Mouse (Mus musculus): ENCODE results near the gene Cfap61. TPM values are rescaled to one million over a fixed set of nuclear protein-coding genes. Genes with fewer than 3 reads are reported as not detected.

Gene Cfap61
- polyA plus RNA-seq, 1 experiment from 2014 or later, result 2.3 TPM

DNA sequence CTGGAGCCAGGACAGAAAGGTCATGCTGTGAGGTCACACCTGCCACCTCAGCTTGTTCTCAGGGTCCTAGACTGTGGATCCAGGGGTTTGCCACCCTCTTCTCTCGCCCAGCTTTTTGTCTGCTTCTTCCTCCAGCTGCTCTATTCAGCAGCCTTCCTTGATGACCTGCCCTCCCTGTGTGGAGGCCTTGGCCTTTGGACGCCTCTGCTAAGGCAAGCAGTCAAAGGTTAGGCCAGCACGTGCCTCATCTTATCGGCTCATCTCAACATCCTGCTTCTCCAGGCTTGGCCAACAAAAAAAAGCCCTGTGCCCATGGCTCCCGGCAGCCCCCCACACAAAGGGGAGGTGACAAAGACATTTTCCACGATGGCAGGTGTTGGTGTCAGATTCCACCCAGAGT is 313.0 kb downstream of the Cfap61 start:
- Histone ChIP-seq H3K4me2 (ENCODE audit: low read depth, low read length) (no peak overlapping the region), H3K4me1 (replicated peaks; ENCODE audit: control insufficient read depth, insufficient read depth, low read length) (no peaks in the 10 kb centered on the region), H3K9me3 (ENCODE audit: control insufficient read depth, low read length) (no peaks in the 10 kb centered on the region), H3K4me3 (ENCODE audit: low read length) (no peak overlapping the region), H3K27me3 (ENCODE audit: control insufficient read depth, insufficient read depth, low read depth, low read length) (no peaks in the 10 kb centered on the region), H3K27ac (ENCODE audit: low read length) (no peak overlapping the region), H3K9ac (ENCODE audit: low read length) (no peak overlapping the region), H3K36me3 (ENCODE audit: control insufficient read depth, insufficient read depth, low read length) (no peaks in the 10 kb centered on the region)
- no peak for ATAC-seq (ENCODE audit: low read depth)
- 20% methylated on average over 6 of the region's 6 CpGs for WGBS

DNA sequence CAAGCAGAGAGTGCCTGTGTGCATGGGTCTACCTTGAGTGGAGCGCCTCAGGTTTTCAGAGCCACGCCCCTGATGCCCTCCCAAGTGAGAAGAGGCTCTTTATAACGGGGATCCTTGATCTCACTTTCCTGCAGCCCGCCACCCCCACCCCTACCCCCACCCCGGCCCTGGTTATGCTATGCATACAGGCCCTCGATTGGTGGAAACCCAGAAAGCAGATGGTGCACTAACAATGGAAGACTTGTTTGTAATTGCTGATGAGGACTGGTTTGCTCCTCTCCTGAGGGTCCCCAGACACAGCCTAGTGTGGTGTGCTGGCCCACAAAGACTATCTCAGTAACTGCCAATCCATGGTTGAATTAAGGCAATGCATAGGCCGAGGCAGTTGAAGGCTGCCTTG is 314.4 kb downstream of the Cfap61 start:
- Histone ChIP-seq H3K4me2 (ENCODE audit: low read depth, low read length) (no peak overlapping the region), H3K27me3 (ENCODE audit: control insufficient read depth, insufficient read depth, low read depth, low read length) (no peaks in the 10 kb centered on the region), H3K36me3 (ENCODE audit: control insufficient read depth, insufficient read depth, low read length) (no peaks in the 10 kb centered on the region), H3K4me3 (ENCODE audit: low read length) (no peak overlapping the region), H3K4me1 (replicated peaks; ENCODE audit: control insufficient read depth, insufficient read depth, low read length) (no peaks in the 10 kb centered on the region), H3K27ac (ENCODE audit: low read length) (no peak overlapping the region), H3K9me3 (ENCODE audit: control insufficient read depth, low read length) (no peaks in the 10 kb centered on the region), H3K9ac (ENCODE audit: low read length) (no peak overlapping the region)
- ATAC-seq (ENCODE audit: low read depth), result no peak
- 79% methylated on average over 7 of the region's 7 CpGs for WGBS

DNA sequence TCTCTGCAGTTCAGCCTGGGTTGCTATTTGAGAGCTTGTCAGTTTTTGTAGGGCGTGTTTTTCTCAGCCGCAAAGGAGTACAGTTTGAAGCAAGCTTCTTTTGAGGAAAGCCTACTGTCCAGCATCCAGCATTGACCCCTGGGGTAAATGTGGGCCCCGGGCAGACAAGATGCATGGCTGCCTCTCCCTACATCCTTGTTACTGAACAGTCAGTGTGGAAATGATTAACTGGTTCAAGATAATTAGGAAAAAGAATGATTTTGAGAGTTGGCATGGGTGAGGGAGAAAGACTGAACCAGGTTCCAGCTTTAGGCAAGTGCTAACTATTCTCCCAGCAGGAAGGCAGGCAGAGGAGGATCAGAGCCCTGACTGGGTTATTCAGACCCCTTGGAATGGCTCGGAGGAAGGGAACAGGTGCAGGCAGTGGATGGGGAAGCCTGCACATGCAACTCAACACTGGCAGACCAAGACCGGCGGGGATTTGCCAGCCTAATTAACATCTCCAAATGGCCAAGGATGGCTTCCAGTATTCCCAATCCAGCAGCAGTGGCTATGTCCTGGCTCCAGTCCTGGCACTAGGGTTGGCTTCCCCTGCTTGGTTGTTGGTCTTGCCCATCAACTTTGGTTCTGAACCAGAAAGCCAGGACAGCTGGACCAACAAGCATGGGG is 315.8 kb downstream of the Cfap61 start:
- no peak for ATAC-seq (ENCODE audit: low read depth)
- H3K27me3 ChIP-seq (ENCODE audit: control insufficient read depth, insufficient read depth, low read depth, low read length), result no peaks in the 10 kb centered on the region
- no peak overlapping the region for H3K4me2 ChIP-seq (ENCODE audit: low read depth, low read length)
- 83% methylated on average over 6 of the region's 6 CpGs for WGBS
- no peaks in the 10 kb centered on the region for H3K4me1 ChIP-seq (replicated peaks; ENCODE audit: control insufficient read depth, insufficient read depth, low read length)
- H3K36me3 ChIP-seq (ENCODE audit: control insufficient read depth, insufficient read depth, low read length), result no peaks in the 10 kb centered on the region
- no peak overlapping the region for H3K9ac ChIP-seq (ENCODE audit: low read length)
- H3K27ac ChIP-seq (ENCODE audit: low read length), result no peak overlapping the region
- H3K9me3 ChIP-seq (ENCODE audit: control insufficient read depth, low read length), result no peaks in the 10 kb centered on the region
- H3K4me3 ChIP-seq (ENCODE audit: low read length), result no peak overlapping the region

DNA sequence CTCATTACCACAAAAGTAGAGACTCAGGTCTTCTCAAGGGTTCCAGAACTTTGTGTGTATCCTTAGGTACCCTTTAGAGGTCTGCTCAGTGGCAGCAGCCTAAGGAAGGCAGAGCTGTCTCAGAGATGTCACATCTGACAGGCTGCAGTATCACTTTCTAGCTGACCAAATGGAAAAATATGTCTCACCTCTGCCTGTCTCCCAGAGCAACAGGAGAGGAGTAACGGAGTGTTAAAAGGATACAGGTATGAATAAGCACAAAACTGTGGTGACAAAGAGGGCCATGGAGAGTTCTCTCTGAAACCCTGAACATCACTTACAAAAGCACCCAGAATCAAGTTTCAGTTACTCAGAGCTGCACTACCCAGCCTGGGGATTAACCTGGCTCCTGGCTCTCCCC is 319.8 kb downstream of the Cfap61 start:
- Histone ChIP-seq H3K4me3 (ENCODE audit: low read length) (no peak overlapping the region), H3K9ac (ENCODE audit: low read length) (no peak overlapping the region), H3K4me1 (replicated peaks; ENCODE audit: control insufficient read depth, insufficient read depth, low read length) (no peaks in the 10 kb centered on the region), H3K9me3 (ENCODE audit: control insufficient read depth, low read length) (no peaks in the 10 kb centered on the region), H3K27me3 (ENCODE audit: control insufficient read depth, insufficient read depth, low read depth, low read length) (no peaks in the 10 kb centered on the region), H3K36me3 (ENCODE audit: control insufficient read depth, insufficient read depth, low read length) (no peaks in the 10 kb centered on the region), H3K4me2 (ENCODE audit: low read depth, low read length) (no peak overlapping the region), H3K27ac (ENCODE audit: low read length) (no peak overlapping the region)
- ATAC-seq (ENCODE audit: low read depth), result no peak
- WGBS, result 89% methylated on average over 1 of the region's 1 CpGs

DNA sequence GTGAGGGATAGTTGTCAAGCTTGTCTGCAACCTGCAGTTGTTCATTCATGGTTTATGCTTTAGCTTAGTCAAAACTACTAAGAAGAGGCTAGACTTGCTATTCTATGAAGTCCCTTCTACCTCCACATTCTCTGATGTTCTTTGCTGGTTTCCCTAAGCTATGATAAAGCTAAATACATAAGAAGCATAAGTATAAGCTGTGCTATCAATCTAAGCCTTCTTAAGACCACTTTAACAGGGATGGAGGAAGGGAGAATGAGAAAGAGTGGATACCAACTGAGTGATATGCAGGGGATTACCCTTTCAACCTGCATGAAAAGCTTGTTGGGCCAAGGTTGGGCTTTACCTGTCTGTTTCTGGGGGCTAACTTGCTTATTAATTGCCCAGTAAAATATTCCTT is 321.1 kb downstream of the Cfap61 start:
- no peak overlapping the region for H3K4me3 ChIP-seq (ENCODE audit: low read length)
- no peaks in the 10 kb centered on the region for H3K36me3 ChIP-seq (ENCODE audit: control insufficient read depth, insufficient read depth, low read length)
- no peak for ATAC-seq (ENCODE audit: low read depth)
- H3K27ac ChIP-seq (ENCODE audit: low read length), result no peak overlapping the region
- no peak overlapping the region for H3K9ac ChIP-seq (ENCODE audit: low read length)
- no peak overlapping the region for H3K4me2 ChIP-seq (ENCODE audit: low read depth, low read length)
- H3K4me1 ChIP-seq (replicated peaks; ENCODE audit: control insufficient read depth, insufficient read depth, low read length), result no peaks in the 10 kb centered on the region
- no peaks in the 10 kb centered on the region for H3K9me3 ChIP-seq (ENCODE audit: control insufficient read depth, low read length)
- no peaks in the 10 kb centered on the region for H3K27me3 ChIP-seq (ENCODE audit: control insufficient read depth, insufficient read depth, low read depth, low read length)

DNA sequence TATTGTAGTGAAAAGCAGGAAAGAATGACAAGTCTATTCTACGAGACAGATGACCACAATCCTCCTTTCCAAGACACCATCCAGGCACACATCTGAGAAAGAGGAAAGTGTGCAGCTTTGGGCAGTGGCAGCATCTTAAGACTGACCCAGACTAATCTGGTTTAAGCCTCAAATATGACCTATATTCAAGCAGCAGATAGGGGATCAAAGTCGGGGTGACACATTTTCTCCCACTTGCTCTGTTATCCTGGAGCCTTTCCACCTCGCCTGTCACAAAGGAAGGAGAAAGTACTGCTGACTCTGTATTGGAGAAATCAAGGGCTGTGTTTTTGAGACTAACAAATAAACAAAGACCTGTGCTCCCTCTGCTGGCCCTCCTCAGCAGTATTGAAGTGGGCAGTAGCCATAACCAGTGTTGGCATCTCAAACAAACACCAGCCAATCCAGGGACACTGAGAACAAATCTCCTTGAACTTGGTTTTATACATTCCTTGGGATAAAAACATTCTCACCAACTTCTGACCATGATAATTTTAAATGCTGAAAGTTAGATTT is 321.8 kb downstream of the Cfap61 start:
- Histone ChIP-seq H3K9me3 (ENCODE audit: control insufficient read depth, low read length) (no peaks in the 10 kb centered on the region), H3K27me3 (ENCODE audit: control insufficient read depth, insufficient read depth, low read depth, low read length) (no peaks in the 10 kb centered on the region), H3K4me3 (ENCODE audit: low read length) (no peak overlapping the region), H3K4me2 (ENCODE audit: low read depth, low read length) (no peak overlapping the region), H3K4me1 (replicated peaks; ENCODE audit: control insufficient read depth, insufficient read depth, low read length) (no peaks in the 10 kb centered on the region), H3K36me3 (ENCODE audit: control insufficient read depth, insufficient read depth, low read length) (no peaks in the 10 kb centered on the region), H3K27ac (ENCODE audit: low read length) (no peak overlapping the region), H3K9ac (ENCODE audit: low read length) (no peak overlapping the region)
- 54% methylated on average over 3 of the region's 3 CpGs for WGBS
- ATAC-seq (ENCODE audit: low read depth), result no peak

DNA sequence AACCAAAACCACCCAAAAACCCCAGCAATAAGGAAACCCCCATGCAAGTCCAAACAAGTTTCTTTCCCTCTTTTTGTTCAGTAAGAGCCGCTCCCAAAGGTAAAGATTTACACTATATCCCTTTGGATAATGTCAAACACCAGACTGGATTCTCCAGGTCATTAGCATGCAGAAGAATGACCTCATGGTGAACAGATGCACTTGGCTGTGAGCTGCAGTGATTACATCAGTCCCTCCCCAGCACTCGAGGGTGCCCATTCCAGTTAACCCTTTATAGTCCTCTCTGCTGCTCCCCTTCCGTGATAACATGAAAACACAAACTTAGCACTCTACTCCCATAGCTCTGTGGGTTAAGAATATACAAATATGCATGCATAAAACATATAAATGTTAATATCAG is 322.5 kb downstream of the Cfap61 start:
- Histone ChIP-seq H3K27ac (ENCODE audit: low read length) (no peak overlapping the region), H3K9ac (ENCODE audit: low read length) (no peak overlapping the region), H3K4me2 (ENCODE audit: low read depth, low read length) (no peak overlapping the region), H3K4me3 (ENCODE audit: low read length) (no peak overlapping the region), H3K4me1 (replicated peaks; ENCODE audit: control insufficient read depth, insufficient read depth, low read length) (no peaks in the 10 kb centered on the region), H3K9me3 (ENCODE audit: control insufficient read depth, low read length) (no peaks in the 10 kb centered on the region), H3K36me3 (ENCODE audit: control insufficient read depth, insufficient read depth, low read length) (no peaks in the 10 kb centered on the region), H3K27me3 (ENCODE audit: control insufficient read depth, insufficient read depth, low read depth, low read length) (no peaks in the 10 kb centered on the region)
- ATAC-seq (ENCODE audit: low read depth), result no peak
- WGBS, result 35% methylated on average over 3 of the region's 3 CpGs

DNA sequence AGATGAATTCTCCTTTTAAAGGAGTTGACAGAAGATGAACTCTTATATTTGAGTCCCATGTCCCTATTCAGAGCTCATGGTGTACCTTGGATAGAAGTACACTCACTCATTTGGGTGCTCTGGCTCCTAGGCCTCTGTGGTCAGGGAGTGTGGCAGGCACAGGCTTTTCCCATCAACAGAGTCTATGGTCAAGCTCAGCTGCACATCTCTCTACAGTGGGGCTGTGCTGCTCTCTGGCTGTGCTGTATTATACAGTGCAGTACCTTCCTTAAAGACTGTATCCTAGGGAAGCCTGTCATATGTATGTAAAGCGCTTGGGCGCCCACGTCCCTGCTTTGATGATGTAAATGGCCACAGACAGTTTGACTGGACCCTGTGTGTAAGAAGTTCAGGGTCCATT is 323.0 kb downstream of the Cfap61 start:
- Histone ChIP-seq H3K27ac (ENCODE audit: low read length) (no peak overlapping the region), H3K27me3 (ENCODE audit: control insufficient read depth, insufficient read depth, low read depth, low read length) (no peaks in the 10 kb centered on the region), H3K36me3 (ENCODE audit: control insufficient read depth, insufficient read depth, low read length) (no peaks in the 10 kb centered on the region), H3K4me2 (ENCODE audit: low read depth, low read length) (no peak overlapping the region), H3K9ac (ENCODE audit: low read length) (no peak overlapping the region), H3K4me1 (replicated peaks; ENCODE audit: control insufficient read depth, insufficient read depth, low read length) (no peaks in the 10 kb centered on the region), H3K9me3 (ENCODE audit: control insufficient read depth, low read length) (no peaks in the 10 kb centered on the region), H3K4me3 (ENCODE audit: low read length) (no peak overlapping the region)
- WGBS, result 83% methylated on average over 3 of the region's 3 CpGs
- no peak for ATAC-seq (ENCODE audit: low read depth)

DNA sequence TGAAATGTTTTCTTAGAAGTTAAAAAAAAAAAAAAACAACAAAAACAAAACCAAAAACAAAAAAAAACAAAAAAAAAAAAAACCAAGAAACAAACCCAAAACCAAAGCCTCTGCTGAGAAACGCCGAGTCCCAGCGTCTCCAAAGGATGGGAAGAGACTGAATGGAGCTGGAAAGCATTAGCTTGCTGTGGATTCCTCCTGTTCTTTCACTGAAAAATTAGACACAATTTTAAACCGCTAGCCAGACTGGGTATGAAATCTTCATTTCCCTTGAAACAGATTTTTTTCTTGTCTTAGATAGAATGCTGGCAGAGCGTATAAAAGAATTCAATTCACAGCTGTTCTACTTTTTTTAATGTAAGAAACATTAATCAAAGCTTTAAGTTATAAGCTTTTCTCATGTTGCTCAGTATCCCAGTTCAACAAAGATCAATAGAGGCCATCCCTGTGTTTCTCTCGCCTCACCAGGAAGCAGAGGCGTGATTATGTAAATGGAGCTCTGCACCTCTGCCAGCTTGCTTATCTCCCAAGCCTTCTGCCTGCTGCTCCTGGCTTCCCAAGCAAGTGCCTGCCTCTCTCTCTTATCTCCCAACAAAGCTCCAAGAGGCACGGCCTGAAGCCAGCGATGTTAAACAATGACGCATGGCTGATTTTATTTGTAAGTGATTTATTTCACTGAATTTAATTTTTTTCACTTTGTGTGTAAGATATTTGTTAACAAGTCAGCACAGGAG is 324.3 kb downstream of the Cfap61 start:
- Histone ChIP-seq H3K4me1 (replicated peaks; ENCODE audit: control insufficient read depth, insufficient read depth, low read length) (no peaks in the 10 kb centered on the region), H3K27ac (ENCODE audit: low read length) (no peak overlapping the region), H3K27me3 (ENCODE audit: control insufficient read depth, insufficient read depth, low read depth, low read length) (no peaks in the 10 kb centered on the region), H3K4me2 (ENCODE audit: low read depth, low read length) (no peak overlapping the region), H3K9ac (ENCODE audit: low read length) (no peak overlapping the region), H3K9me3 (ENCODE audit: control insufficient read depth, low read length) (no peaks in the 10 kb centered on the region), H3K4me3 (ENCODE audit: low read length) (no peak overlapping the region), H3K36me3 (ENCODE audit: control insufficient read depth, insufficient read depth, low read length) (no peaks in the 10 kb centered on the region)
- ATAC-seq (ENCODE audit: low read depth), result no peak
- WGBS, result 35% methylated on average over 10 of the region's 10 CpGs

Measured in lung, embryonic 16.5 days (tissue).